Mouse (Mus musculus): Measurements from ENCODE around the gene Efcab12.

The Efcab12 gene

DNA sequence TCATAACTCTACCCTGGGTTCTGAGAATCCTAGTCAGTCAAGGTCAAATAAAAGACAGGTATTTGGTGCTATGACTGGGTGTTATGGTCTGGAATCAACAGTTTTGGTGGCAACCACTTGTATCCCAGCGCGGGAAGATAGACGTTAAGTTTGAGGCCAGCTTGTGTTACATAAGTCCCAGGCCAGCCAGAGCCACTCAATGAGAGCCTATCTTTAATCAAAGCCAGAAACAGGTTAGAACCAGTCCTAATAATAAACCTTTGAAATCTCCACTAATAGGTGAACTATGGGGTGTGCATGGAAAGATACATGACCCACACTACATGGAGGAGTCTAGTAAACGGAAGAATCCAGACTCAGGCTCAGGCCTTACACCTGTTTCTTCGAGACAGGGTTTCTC is 533 bp upstream of the Efcab12 start:
- DNase-seq = no peak

DNA sequence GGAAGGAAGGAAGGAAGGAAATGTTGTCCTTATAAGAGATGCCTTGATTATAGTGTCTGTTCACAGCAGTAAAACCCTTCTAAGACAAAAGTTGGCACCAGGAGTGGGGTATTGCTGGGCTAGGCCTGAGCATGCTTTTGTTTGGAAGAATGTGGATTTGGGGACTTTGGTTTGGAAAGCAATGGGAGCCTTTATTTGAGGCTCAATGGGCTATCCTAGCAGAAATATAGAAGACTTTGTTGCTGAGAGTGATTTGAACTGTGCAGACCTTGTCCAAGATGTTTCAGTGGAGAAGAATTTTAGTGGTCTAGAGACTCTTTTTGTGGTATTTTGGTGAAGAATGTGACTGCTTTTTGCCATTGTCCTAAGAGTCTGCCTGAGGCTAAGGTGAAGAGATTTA is 4.4 kb downstream of the Efcab12 start:
- DNase-seq = no peak

DNA sequence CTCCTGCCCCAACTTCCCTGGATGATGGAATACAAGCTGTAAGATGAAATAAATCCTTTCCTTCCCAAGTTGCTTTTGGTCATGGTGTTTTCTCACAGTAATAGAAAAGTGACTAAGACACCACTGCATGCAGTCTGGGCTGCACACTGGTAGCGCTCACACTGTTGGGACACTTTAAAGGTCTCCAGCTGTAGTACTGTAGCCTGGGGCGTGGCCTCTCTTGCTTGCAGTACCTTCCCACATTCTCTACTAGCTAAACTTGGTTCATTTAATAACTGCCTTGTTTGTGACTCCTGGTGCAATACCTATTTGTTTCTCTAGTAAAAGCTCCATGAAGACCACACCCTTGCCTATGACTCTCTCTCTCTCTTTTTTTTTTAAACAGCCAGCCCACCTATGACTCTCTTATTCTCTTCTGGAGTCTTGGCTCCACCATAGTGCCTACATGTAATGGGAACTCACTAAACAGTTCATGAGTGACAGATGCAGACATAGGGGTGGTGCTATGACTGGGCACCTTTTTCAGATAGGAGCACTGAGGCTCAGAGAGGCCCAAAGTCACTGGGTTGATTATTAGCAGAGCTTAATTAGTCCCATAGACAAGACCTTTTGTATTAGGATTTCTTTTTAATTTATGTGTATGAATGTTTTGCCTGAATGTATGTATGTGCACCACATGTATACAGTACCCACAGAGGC is 5.9 kb downstream of the Efcab12 start:
- no peak for DNase-seq

DNA sequence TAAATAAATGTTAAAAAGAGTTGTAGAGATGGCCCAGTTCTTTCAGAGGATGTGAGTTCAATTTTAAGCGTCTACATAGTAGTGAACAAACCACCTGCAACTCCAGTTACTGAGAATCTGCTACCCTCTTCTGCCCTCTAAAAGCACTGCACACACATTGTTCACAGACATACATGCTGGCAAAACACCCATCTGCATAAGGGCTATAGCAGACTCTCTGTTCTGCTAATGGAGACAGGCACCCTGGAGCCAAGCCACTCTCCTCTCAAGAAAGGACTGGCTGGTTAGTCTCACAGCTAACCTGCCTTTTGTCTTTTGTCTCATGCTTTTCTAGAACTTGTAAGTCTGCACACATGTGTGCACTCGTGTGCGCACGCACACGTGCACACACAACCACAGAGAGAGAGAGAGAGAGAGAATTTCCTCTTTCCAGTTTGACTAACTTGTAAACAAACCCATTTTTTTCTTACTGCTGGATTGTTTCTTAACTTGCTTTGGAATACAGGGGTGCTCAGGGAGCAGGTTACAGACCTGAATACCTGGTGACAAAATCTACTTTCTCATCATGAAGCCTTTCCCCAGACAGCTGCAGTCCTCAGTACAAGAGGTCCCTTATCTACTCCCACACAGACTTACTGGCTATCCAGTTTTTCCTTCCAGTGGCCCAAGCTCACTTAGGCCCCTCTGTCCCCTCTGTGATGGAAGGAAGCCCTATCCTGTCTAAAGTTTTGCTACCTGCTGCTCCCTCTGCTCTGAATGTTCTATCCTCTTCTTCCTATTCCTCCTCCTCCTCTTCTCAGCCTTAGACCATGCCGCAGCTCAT is 7.2 kb downstream of the Efcab12 start:
- no peak for DNase-seq

DNA sequence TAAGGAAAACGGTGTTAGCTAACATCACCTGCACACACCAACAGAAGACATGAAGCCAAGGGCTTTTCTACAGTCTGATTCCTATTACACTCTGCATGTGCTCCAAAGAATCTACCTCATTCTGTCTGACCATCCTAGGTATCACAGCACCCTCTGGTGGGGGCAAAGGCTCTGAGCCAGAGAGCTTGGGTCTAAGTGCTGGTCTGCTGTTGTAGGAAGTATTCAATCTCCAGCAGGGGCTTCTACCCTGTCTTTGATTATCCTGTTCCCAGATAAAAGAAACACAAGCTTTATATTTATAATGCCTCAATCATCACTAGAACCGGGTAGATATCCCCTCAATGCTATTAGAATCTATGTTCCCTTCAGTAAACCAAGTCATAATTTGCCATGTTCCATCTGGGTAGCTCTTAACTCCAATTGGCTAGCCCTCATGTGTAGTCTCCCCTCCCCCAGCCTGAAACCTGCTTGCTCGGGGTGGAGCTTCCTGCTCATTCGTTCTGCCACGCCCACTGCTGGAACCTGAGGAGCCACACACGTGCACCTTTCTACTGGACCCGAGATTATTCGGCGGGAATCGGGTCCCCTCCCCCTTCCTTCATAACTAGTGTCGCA is 14.3 kb downstream of the Efcab12 start:
- DNase-seq = peak; percentile 90

DNA sequence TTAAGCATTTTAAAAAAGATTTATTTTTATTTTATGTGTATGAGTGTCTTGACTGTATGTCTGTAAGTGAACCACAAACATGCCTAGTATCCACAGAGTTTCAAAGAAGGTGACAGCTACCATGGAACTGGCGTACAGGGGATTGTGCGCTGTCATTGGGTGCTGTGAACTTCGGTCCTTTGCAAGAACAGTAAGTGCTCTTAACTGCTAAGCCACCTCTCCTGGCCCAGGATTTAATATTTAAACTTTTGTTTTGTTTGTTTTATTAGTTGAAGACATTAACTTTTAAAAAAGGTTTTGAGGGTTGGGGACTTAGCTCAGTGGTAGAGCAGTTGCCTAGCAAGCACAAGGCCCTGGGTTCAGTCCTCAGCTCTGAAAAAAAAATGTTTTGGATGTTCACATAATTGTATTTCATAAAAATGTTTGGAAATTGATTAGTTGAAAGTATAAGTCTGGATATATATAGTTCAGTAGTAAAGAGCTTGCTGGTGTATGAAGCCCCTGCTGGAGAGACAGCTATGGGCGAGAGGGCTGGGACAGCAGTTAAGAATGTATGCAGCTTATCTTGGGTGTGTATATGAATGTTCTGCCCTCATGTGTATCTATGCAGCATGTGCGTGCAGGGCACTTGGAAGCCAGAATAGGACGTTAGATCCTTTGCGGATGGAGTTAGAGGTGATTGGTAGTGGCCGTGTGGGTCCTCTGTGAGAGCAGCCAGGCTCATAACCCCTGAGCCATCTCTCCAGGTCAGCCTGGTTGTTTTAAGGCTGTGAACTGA is 16.8 kb downstream of the Efcab12 start:
- no peak for DNase-seq

DNA sequence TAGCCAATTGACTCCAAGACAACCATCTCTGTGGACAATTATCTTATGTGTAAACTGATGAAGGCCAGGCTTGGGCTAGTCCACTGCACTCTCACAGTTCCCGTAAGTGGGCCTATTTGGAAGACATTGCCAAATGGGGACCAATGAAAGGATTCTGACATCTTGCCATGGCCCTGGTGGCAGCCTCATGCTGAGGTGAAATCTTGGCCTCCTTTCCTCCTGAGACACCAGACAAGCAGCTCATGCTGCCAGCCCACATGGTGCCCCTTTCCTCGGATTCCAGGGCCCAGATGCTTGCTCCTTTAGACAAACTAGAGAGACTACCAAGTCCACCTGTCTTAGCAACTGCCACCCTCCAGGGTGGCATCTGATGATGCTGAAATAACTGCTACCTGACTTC is 20.1 kb downstream of the Efcab12 start:
- DNase-seq = no peak

DNA sequence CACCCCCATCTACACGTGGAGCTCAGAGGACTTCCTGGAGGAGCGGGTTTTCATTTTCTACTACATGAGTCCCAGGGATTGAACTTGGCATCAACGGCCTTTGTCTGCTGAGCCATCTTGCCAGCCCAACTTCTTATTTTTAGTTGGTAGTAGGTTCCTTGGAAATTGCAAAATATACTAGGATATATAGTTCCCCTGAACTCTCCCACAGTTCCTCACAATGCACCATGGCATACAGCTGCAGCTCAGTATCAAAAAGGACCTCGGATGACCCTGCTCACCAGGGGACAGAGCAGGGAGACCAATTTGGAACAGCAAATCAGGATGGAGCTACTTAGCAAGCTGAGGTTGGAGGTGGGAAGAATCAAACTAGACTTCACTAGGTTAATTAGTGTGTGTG is 23.2 kb downstream of the Efcab12 start:
- DNase-seq = no peak

DNA sequence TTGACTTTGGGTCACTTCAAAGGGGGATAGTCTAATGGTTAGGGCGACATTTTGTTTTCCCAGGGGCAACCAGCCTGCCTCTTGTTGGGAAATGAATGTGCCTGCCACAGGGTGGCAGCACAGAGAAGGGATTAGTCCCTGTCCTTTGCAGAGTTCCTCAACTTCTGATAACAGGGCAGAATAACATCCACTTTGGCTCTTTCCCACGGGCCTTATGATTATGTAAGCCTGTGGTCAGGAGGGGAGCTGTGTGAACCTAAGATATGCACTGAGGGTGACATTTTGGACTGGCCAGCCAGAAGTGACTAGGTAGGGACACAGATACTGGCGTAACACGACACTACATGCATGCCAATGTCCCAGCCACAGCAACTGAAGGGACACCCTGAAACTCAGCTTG is 24.1 kb downstream of the Efcab12 start:
- DNase-seq = peak; percentile 81

DNA sequence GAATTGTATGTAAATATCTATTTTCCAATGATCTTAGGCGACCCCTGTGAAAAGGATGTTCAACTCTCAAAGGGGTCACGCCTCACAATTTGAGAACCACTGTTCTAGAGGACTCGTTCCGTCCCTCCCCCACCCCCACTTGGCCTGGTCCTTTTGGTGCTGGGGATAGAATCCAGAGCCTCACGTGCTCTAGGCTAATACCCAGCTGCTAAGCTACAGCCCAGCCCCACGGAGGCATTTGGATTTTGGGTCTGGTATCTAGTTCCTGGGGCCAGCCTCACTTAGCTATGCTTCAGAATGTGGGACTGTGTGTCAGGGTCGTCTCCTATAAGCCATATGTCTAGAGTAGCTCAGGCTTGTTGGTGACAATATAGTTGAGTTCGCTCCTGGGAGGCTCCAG is 26.6 kb downstream of the Efcab12 start:
- DNase-seq = no peak

DNA sequence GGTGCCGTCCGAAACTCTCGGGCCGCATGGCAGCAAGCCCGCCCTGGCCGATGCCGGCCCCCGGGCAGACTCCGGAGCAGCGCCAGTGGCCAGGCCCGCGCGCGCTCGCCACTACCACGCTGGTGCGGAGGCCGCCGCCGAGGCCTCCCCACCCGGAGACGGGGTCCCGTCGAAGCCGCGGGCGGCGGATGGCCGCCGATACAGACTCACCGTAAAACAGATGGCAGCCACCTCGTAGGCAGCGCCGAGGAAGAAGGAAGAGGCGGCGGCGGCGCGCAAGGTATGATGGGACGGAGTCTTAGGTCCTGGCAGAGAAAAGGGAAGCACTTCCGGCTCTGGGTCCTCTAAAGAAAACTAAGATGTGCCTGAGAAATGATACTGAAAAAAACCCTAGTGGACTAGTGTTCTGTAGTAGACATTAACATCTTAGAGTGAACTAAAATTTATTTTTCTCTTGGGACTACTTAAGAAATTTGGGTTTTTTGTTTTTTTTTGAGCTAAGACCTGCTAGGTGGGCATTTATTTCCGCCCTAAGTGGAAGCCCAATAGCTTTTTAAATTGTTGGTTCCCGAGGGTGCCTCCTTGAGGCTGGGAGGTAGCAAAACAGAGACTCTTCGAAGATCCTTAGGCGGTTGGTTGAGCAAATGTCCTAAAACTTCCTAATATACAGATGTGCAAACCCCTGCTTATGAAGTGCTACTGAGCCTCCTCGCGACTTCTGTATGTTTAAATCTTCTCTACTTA is 29.6 kb downstream of the Efcab12 start, which contains the start of gene Rpl32:
Gene Rpl32 (minus strand): TSS at position 260 of the 744 bp plus-strand sequence.
- DNase-seq = peak; percentile 93

DNA sequence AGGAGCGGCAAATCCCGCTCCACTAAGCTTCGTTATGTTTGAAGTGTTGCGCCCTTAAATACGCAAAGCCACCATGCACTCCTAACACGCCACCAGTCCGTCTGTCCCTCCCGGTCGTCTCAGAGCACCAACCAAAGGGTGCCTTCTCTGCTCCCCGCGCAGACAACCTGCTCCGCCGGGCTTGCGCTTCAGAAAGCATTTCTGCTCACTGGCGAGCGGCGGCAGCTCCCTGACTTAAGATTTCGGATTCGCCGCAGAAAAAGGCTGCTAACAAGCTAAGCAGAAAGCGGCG is 30.1 kb downstream of the Efcab12 start:
- DNase-seq = no peak

DNA sequence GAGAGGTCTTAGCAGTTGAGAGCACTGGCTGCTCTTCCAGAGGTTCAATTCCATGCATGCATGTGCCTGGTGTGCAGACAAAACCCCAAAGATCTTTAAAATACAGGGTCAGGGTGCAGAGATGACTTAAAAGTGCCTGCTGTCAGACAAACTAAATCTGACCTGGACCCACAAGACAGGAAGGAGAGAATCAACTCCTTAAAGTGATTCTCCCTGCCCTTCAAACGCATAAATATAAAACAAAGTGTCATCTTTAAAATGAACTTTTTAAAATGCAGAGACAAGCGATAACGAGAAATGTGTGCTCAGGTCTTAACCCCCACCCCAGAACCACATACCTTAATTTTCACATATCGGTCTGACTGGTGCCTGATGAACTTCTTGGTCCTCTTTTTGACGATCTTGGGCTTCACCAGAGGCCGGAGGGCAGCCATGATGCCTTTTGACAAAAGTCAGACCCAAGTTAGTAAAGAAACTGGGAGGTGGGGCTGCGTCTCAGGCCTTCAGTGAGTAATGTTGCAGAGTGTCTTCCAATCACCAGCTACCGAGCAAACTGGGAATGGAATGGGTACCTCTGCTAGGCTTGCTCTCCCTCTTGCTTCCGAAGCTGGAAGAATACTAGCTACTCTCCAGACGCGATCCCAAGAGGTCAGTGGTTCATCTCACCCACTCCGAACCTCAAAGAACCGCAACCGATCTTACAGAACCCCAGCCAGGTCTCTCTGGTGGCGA is 30.6 kb downstream of the Efcab12 start:
- DNase-seq = no peak

DNA sequence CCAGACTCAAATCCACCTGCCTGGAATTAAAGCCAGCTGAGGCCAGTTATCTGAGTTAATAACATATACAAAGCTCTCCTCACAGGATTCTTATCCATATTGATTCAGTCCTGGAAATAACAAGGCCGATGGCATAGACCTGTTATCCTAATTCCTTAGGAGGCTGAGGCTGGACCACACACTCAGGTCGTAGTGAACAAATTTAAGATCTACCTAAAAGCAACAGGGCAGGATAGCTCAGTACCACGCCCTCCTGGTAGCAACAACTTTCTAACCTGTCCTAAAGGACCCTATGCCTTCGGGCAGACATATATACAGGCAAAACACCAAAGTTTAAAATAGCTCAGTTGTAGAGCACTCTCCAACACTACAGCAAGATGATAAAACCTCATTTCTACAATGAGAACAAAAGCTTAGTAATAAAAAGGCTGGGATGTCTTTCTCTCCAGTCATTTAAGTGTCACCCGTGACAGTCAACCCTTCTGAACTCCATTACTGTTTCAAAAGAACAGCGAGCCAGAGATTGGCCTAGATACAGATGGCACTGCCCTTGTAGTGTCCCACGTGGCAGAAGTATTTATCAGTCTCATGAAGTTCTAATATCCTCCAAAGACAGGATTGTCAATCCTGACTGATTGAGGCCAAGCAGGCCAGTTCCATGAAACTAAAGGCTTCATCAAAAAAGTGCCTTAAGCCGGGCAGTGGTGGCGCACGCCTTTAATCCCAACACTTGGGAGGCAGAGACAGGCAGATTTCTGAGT is 33.6 kb downstream of the Efcab12 start:
- DNase-seq = no peak

DNA sequence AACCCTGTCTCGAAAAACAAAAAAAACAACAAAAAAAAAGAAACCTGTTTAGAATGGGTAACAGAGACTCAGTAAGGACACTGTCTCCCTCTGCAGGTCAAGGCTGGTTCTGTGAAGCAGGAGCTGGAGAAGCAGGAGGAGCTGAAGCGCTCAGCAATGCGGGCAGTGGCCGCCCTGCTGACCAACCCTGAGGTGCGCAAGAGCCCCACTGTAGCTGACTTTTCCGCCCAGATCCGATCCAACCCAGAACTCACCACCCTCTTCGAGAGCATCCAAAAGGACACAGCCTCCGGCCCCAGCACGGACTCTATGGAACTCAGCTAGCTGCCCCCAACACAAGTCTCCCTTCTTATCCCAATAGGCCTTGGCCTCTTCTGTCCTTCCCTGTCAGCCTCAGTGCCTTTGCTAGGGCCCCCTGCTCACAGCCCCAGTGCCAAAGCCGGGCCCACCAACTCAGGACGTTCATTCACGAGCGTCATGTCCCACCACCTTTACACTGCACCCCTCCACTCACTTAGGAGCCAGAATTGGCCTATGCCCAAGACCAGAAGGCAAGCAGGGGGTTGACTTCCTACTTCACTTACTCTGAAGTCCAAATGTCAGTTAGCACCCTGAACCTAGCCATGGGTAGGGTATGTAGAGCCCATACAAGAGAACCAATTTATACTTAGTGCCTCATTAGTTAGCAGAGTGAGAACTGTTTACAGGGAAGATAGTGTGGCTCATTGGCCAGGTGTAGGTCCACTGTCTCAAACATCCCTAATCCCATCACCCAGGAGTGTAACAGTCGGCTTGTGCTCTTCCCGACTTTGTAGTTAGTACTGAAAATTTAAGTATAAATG is 34.5 kb downstream of the Efcab12 start:
- DNase-seq = peak; percentile 83

DNA sequence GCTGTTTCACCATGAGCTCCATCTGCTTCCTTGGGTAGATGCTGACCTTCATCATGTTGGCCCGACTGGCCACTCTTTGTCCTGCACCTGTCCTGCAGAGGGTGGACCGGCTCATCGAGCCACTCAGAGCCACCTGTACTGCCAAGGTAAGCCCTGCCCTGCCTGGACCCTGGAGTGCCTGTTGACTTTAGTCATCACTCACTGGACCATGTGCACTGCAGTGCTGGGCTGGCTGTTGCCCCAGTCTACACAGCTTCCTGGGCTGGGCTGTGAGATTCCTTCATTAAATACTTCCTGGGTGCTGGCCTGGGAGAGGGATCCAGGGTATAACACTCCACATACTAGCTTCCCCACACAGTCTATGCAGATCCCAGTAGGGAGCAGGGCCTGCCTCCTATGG is 36.4 kb downstream of the Efcab12 start:
- no peak for DNase-seq

DNA sequence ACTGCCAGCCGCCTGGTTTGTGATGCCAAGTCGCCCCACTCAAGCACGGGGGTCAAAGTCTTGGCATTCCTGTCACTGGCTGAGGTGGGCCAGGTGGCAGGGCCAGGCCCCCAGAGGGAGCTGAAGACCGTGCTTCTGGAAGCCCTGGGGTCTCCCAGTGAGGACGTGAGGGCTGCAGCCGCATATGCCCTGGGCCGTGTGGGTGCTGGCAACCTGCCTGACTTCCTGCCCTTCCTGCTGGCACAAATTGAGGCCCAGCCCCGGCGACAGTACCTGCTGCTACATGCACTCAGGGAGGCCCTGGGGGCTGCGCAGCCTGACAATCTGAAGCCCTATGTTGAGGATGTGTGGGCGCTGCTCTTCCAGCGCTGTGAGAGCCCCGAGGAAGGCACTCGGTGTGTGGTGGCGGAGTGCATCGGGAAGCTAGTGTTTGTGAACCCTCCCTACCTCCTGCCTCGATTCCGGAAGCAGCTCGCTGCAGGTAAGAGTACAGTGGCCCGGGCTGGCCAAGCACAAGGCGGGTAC is 45.5 kb downstream of the Efcab12 start:
- no peak for DNase-seq

DNA sequence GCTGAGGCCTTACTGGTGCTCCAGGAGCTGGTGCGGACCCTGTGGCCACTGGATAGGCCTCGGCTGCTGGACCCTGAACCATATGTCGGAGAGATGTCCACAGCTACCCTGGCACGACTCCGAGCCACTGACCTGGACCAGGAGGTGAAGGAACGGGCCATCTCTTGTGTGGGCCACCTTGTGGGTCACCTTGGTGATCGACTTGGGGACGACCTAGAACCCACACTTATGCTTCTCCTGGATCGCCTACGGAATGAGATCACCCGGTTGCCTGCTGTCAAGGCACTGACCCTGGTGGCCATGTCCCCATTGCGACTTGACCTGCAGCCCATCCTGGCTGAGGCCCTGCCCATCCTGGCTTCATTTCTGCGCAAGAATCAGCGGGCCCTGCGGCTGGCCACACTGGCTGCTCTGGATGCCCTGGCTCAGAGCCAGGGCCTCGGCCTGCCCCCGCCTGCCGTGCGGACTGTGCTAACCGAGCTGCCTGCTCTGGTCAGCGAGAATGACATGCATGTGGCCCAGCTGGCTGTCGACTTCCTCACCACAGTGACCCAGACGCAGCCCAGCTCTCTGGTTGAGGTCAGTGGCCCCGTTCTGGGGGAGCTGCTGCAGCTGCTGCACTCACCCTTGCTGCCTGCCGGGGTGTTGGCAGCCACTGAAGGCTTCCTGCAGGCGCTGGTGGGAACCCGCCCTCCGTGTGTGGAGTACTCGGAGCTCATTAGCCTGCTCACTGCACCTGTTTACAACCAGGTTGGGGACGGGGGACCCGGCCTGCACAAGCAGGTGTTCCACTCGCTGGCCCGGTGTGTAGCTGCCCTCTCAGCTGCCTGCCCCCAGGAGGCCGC is 46.1 kb downstream of the Efcab12 start:
- DNase-seq = no peak

DNA sequence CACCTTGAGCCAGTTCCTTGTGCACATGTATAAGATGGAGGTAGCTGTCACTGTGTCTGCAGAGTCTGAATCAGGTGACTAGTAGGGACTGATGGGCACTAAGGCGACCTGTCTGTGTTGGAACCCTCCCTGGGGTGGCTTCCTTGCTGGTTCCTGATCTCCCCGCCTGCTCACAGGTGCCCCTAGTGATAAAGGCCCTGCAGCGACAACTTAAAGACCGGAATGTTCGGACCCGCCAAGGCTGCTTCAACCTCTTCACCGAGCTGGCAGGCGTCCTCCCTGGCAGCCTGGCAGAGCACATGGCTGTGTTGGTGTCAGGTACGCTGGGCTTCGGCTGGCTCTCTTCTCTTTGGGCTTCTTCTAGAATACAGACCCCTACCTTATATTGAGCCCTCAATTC is 47.2 kb downstream of the Efcab12 start:
- DNase-seq = no peak

Data from embryo, embryonic 11 days (tissue).